Mouse (Mus musculus): ENCODE data around the gene Fbxo3.
"Not testable (repeated sequence)": the region's sequence is repeated elsewhere in the genome, so short reads cannot be mapped to it uniquely, and the experiment has no call there.

Gene Fbxo3

GRCm38 (mm10) chr2:104036316-104036715 lies 8.8 kb downstream of the Fbxo3 start:
- DNase-seq (ENCODE audit: low read depth in 2 of 2, low spot score in 2 of 2): no peak

DNA sequence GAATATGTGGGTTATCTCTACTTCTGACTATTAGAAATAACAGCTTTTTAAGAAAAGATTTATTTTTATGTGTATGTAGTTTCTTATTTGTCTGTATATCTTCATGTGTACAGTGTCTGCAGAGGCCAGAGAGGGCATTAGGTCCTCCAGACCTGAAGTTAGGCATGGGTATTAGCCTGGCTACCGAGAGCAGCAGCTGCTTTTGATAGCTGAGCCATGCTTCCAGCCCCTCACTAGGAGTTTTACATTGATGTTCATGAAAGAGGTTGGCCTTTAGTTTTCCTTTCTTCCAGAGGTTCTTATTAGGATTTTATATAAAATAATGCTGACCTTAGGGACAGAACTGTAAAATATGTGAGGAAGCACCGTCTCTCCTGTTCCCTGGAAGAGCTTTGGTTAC lies 10.7 kb downstream of the Fbxo3 start:
- no peak for DNase-seq (ENCODE audit: low read depth in 2 of 2, low spot score in 2 of 2)

GRCm38 (mm10) chr2:104041632-104042031 lies 14.1 kb downstream of the Fbxo3 start:
- no peak for DNase-seq (ENCODE audit: low read depth in 2 of 2, low spot score in 2 of 2)

DNA sequence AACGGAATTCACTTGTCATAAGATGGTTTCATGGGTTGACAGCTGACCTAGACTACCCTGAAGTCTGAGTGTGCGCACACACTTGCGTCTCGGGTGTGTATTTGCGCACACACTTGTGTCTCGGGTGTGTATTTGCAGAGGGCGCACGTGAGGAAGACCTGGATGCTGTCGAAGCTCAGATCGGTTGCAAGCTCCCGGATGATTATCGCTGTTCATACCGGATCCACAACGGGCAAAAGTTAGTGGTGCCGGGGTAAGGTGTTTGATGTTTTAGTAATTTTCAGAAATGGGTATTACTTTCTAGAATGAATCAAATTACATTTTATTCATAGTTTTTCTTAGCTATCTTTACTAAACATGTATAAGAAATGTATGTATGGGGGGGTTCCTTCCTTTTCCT lies 15.2 kb downstream of the Fbxo3 start:
- no peak for DNase-seq (ENCODE audit: low read depth in 2 of 2, low spot score in 2 of 2)

DNA sequence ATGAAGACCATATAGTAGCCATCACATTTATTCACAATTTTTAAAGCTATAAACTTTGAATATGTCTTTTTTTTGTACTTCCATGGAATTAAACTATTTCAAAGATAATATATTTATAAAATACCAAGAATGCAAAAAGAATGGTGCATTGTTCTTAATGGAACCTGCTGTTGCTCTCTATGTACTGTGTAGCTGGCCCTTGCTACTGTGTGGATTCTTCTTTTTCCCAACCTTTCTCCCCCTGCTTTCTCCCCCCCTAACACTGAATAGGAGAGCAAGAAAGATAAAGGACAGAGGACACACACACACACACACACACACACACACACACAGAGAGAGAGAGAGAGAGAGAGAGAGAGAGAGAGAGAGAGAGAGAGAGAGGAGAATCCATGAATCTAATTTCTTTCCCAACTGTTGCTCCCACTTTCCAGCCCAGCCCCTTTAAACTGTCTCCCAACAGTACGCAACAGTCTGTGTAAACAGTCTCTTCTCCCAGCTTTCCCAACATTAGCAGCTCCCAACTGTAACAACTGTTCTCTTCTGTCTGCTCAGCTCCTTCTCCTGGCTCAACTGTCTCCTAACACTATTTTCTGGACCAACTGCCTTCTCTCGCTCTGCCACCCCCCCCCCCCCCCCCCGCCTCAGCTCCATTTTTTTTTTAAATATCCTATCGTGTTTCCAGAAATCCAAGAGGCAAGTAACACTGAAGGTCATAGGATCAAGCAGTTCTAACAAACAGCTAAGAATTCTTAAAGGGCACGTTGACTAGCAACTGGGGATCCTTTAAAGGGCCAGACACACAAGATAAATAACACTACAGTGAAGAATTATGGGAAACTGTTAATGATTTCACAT lies 16.3 kb downstream of the Fbxo3 start:
- DNase-seq (ENCODE audit: low read depth in 2 of 2, low spot score in 2 of 2): no peak

DNA sequence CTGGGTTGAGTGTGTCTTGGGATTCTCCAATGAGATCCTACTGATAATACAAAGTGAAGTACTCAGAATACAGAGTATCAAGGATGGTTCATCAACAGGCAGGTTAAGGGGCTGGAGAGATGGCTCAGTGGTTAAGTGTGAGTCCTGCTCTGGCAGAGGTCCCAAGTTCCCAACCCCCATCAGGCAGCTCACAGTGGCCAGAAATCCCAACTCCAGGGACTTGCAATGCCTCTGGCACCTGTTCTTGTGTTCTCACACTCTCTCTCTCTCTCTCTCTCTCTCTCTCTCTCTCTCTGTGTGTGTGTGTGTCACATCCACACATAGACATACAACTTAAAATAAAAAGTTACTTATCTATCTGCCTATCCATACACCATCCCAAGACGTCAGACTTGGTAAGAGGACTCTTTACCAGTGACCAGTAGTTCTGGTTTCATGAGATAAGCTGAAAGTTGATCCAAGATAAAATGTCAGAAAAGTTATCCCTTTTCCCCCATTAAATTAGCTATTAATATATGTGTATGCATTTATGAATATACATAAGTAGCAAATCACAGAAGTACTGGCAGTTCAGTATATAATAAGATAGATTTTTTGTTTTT lies 17.1 kb downstream of the Fbxo3 start:
- DNase-seq (ENCODE audit: low read depth in 2 of 2, low spot score in 2 of 2): no peak

DNA sequence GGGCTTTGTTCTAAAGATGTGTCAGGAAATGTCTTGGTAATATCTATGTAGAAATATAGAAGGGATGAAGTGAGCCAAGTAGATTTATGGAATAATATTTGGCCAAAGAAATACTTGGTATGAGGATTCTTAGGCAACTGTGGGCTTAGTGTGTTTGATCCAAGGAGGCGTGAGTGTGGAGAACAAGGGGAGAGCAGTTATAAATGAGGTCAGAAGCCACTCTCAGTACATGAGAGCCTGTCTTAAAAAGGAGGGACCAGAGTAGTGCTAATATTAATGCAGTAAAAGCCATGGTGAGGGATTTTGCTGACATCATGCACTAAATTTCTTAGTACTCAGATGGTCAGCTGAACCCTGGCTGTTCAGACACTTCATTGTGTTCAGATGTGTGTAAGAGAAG lies 30.9 kb downstream of the Fbxo3 start:
- DNase-seq (ENCODE audit: low read depth in 2 of 2, low spot score in 2 of 2): no peak

DNA sequence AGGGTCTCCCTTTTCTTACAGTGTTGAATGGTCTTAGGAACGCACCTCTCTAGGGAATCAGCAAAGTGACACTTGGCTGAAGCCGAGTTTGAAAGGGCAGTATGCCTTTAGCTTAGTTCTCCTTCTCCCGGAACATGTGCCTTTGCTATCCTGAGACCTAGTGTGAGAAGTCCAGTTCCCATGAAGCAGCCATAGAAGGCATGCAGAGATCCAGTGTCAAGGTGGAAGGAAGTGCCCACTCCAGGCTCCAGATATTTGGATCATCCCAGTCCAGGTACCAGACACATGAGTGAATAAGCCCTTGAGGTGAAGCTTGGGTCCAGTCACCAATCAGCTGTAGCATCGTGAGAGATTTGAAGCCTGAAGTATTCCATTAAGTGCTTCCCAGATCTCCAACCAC lies 31.4 kb downstream of the Fbxo3 start:
- no peak for DNase-seq (ENCODE audit: low read depth in 2 of 2, low spot score in 2 of 2)

DNA sequence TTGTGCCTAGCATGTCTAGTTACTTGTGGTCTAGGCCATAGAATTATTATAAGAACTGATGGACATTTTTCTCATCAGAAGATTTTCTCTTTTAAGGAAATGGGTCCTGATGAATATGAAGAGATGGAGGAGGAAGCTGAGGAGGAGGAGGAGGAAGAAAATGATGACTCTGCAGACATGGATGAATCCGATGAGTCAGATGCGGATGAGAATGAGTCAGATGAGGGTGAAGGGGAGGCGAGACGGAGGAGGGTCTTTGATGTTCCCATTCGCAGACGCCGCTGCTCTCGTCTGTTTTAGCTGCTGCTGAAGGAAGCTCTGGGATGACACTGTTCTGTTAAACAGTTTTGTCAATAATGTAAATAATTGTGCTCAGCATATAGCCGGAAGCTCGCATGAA lies 32.3 kb downstream of the Fbxo3 start:
- DNase-seq (ENCODE audit: low read depth in 2 of 2, low spot score in 2 of 2): no peak

GRCm38 (mm10) chr2:104060996-104061395 lies 33.5 kb downstream of the Fbxo3 start:
- DNase-seq (ENCODE audit: low read depth in 2 of 2, low spot score in 2 of 2): no peak

GRCm38 (mm10) chr2:104062665-104063064 lies 35.1 kb downstream of the Fbxo3 start:
- no peak for DNase-seq (ENCODE audit: low read depth in 2 of 2, low spot score in 2 of 2)

DNA sequence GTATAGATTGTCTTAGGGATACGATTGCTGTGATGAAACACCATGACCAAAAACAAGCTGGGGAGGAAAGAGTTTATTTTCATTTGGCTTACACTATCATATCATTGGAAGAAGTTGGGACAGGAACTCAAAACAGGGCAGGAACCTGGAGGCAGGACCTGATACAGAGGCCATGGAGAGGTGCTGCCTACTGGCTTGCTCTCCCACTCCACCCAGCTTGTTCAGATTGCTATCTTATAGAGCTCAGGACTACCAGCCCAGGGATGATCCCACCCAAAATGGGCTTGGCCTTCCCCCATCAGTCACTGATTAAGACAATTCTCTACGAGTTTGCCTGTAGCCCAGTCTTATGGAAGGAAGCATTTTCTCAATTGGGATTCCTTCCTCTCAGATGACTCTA lies 36.6 kb downstream of the Fbxo3 start:
- no peak for DNase-seq (ENCODE audit: low read depth in 2 of 2, low spot score in 2 of 2)

DNA sequence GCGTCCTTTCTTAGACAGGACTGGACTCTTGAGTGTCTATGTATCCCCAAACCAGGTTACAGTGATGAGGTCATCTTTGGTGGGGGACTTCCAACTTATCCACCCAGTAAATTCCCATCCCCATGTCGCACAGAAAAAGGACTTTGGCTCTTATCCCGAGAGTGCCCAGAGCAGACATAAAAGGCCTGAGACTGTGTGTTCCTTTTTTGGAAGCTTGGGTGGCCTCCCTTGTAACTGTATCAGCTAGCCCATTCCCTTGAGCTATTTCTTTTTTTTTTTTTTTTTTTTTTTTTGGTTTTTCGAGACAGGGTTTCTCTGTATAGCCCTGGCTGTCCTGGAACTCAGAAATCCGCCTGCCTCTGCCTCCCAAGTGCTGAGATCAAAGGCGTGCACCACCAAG lies 38.0 kb downstream of the Fbxo3 start, which contains the start of gene Gm10912:
Gene Gm10912 (plus strand): TSS at position 301 of the 400 bp plus-strand sequence.
- DNase-seq (ENCODE audit: low read depth in 2 of 2, low spot score in 2 of 2): not testable (repeated sequence)

DNA sequence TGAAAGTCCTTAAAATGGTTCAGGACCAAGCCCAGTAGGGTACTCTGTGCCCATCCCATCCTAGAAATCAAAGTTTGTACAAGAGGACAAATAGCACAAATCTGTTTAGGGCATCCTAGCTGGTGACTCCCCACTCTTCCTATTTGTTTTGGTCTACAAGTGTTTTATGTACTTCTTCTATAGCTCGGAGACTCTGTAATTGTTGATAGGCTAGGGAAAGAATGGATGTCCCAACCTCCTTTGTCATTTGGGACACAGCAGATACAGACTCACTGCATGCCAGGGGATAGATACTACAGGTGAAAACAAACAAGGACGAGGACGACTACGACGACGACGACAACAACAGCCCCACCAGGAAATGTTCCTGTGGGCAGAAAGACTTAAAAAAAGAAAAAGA lies 40.9 kb downstream of the Fbxo3 start, which contains the start of gene Gm10799:
Gene Gm10799 (minus strand): TSS at position 101 of the 400 bp plus-strand sequence.
- not testable (repeated sequence) for DNase-seq (ENCODE audit: low read depth in 2 of 2, low spot score in 2 of 2)

DNA sequence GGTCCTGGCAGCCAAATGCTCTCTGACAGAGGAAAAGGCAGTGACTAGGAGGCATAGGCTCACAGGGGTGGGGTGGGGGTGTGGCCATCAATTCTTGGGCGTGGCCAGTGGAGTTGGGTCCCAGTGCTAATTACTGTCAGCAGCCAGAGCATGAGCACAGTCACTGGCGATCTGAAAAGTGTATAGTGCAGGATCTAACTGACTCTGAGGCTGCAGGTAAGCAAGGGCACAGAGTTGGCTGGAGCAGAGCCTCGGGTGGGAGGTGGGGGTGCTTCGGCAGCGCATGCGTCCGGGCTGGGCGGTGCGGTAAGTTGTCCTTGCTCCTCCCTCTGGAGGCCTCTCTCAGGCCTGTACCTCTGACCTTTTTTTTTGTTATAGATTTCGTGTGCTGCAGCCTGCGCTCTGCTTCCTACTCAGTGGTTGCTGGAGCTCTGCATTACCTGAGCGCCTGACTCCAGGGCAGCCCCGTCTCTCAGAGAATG lies 42.2 kb downstream of the Fbxo3 start, which contains the start of gene Cd59b:
Gene Cd59b (plus strand): TSS at position 146 of the 482 bp plus-strand sequence.
- DNase-seq (ENCODE audit: low read depth in 2 of 2, low spot score in 2 of 2): peak in 1 of 2 experiments; percentile 22

DNA sequence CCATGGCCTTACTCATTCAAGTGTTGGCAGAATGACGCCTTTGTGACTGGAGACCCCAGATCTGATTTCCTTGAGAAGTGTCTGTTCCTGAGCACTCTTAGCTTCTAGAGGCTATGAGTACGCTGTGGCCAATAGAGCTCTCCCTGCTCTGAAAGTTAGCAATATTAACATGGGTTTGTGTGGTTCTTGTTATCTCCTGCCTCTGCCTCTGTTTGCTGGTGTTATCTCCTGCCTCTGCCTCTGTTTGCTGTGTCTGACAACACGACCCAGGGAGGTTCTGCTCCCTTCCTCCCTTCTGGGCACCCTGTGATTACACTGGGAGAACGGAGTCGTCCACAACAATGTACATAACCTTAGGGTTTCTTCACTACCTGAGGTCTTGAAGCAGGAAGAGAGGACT lies 50.8 kb downstream of the Fbxo3 start:
- not testable (repeated sequence) for DNase-seq (ENCODE audit: low read depth in 2 of 2, low spot score in 2 of 2)

DNA sequence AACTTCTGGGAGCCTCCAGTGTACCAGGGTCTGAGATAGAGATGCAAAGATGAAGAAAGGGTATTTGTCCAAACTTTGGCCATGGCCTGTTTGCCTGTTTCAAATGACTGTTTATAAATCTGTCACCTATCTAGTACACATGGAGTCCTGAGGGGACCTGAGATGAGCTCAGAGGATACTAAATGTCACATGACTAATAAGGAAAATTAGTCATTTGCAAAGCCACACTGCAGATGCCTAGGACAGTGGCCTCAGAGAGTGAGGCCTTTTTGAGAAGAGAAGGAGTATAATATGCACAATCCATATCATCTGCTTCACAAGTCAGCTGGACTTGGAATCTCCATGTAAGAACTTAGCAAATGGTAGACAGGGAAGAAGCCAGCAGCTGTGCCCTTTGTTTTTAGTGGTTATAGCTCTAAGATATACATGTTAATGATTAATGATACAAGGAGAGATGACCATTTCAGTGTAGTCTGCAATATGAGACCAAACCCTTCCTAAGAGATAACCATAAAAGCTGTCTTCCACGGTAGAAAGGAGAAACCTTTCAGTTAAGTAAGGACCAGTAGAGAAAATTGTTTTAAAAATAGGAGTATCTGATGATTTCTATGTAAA lies 54.0 kb downstream of the Fbxo3 start:
- not testable (repeated sequence) for DNase-seq (ENCODE audit: low read depth in 2 of 2, low spot score in 2 of 2)

- DNase-seq (ENCODE audit: low read depth in 2 of 2, low spot score in 2 of 2): no peak
Measured at GRCm38 (mm10) chr2:104082474-104082873, 55.0 kb downstream of the Fbxo3 start.

GRCm38 (mm10) chr2:104084027-104084426 lies 56.5 kb downstream of the Fbxo3 start:
- not testable (repeated sequence) for DNase-seq (ENCODE audit: low read depth in 2 of 2, low spot score in 2 of 2)

DNA sequence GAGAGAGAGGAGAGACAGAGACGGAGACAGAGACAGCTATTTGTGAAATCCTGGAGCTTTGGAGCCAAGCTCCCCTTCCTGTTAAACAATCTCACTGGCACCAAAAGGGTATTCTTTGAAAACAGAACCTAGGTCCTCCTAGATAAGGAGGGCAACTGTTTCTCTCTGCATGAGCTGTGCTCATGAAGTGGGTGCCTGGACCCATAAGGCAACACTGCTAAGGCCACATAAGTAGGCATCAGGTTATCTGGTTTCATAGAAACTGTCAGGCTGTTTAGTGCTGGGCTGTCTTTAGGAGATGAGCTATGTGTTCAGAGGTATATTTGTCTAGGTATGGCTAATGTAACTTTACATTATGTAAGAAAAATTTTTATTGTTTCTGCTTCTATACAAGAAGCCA lies 60.0 kb downstream of the Fbxo3 start:
- DNase-seq (ENCODE audit: low read depth in 2 of 2, low spot score in 2 of 2): not testable (repeated sequence)

DNA sequence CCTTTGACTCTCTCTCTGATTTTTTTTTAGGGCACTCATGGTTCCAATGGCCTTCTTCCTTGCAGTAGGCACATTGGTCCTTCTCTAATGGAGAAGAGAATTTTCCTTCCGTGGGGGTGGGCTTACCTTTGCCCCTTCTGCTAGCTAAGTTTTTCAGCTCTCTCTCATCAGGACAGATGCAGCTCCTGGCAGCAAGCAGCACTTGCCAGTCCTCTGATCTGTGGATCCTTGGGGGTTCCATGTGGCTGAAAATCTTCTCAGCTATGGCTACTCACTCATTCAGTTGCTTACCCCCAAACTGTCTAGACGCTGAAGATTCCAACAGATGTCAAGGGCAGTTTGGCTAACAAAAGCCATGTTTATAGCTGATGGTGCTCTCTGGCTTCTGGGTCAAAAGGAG lies 65.8 kb downstream of the Fbxo3 start:
- no peak for DNase-seq (ENCODE audit: low read depth in 2 of 2, low spot score in 2 of 2)

DNA sequence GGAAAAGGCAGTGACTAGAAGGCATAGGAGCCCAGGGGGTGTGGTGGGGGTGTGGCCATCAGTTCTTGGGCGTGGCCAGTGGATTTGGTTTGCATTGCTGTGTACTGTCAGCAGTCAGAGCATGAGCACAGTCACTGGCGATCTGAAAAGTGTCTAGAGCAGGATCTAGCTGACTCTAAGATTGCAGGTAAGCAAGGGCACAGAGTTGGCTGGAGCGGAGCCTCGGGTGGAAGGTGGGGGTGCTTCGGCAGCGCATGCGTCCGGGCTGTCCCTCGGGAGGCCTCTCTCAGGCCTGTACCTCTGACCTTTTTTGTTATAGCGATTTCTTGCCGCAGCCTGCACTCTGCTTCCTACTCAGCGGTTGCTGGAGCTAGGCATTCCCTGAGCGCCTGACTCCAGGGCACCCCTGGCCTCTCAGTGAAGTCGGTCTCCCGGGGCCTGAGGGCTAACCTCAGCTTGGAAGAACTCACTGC lies 68.3 kb downstream of the Fbxo3 start, which contains the start of gene Cd59a:
Gene Cd59a (plus strand): TSS at position 61 of the 473 bp plus-strand sequence.
- DNase-seq (ENCODE audit: low read depth in 2 of 2, low spot score in 2 of 2): no peak
